Mouse (Mus musculus): ENCODE measurements around the gene Lrrc66.

- TF ChIP-seq CTCF (IDR thresholded peaks at IDR 0.05; ENCODE audit: borderline replicate concordance, insufficient read depth, low read length) (no peak), POLR2A (IDR thresholded peaks at IDR 0.05; ENCODE audit: low read depth, low read length) (no peak)
Measured at GRCm38 (mm10) chr5:73601361-73601763, 31.0 kb downstream of the Lrrc66 start.
